Mouse (Mus musculus): ENCODE data around the gene Cic.
A peak's percentile ranks its signal among the peaks of the same experiment; 100 is the strongest.

Gene Cic

GRCm38 (mm10) chr7:25267301-25267750 lies at the start of gene Cic:
Cic (plus strand) TSS chr7:25267704.
- peak; percentile 99 for DNase-seq

DNA sequence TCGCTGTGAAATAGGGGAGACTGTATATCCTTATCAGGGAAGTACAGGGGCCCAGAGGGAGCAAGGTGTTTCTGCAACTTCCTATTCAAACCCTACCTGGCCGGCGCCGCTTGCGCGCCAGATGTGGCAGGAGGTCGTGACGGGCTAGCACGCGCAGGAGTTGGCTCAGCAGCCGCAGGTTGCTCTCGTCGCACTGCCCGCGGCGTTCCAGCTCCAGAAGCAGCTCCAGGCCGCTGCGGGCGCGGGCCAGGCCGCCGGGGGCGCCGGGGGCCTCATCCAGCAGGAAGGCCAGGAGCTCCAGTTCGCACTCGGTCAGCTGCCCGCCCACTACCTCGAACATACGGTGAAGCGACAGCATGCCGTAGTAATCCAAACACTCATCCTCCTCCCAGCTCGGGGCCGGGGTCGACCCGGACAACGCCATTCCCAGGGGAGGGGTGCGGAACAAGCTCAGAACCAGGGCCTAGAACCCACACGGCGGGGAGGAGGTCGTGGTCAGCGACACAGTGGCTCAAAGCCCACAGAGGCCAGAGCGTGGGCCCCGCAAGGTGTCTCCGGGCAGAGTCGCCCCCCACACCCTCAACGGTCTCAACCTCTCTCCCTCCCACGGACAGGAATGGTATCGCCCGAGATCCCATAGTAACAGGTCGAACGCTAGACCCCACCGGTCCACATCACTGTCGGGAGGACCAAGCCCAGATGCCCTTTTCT lies 48.6 kb upstream of the Cic start:
- peak; percentile 81 to 84 for DNase-seq

DNA sequence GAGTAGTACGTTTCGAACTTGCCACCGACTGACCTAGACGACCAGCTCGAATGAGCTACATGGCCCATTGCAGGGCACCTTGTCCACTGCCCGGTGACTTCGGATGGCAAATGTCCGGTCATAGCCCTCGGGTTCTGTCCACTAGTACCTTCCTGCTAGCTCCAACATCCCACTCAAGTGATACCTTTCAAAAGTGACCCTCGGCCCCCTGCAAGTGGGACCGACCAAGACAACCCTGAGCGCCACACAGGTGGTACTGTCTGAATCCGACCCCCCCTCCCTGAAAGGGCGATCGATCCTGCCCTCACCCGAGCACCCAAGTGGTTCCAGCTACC lies 48.1 kb upstream of the Cic start:
- DNase-seq: no peak

- DNase-seq: peak; percentile 96 to 97
Observed at GRCm38 (mm10) chr7:25219756-25220456, 47.6 kb upstream of the Cic start.

DNA sequence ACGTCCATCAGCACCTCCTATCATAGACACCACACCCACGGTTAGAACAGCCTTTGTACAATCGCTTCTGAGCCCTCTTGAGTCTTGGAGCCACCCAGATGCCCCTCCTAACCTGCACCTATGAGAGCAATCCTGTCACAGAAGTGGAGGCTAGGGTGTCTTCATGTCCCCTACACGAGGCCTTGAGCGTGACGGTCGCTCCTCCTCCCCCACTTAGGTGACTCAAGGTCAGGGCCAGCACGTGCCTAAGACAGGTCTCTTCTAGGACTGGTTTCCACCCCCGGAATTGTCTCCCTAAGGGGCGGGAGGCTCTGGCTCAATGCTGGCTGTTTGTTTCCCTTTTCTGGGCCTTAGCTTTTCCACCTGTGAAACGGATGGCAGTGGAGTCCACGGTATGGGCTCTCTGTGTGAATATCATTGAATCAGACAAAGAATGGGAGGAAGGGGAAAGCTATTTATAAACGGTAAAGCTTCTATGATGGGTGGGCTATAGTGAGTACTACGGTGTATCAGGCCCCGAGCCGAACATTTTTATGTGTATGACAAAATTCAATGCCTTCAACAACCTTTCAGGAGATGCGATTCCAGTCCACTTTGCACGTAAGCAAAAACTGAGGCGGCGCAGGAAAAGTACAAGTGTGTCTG lies 46.9 kb upstream of the Cic start, which contains the start of gene Dedd2:
TSS of gene Dedd2 (minus strand) at position 159 of the 645 bp plus-strand sequence.
- DNase-seq: peak in 1 of 2 experiments; percentile 38

GRCm38 (mm10) chr7:25221102-25221883 lies 46.2 kb upstream of the Cic start, which contains the start of gene Zfp526:
Zfp526 (plus strand) TSS chr7:25221425.
- peak; percentile 97 to 98 for DNase-seq

DNA sequence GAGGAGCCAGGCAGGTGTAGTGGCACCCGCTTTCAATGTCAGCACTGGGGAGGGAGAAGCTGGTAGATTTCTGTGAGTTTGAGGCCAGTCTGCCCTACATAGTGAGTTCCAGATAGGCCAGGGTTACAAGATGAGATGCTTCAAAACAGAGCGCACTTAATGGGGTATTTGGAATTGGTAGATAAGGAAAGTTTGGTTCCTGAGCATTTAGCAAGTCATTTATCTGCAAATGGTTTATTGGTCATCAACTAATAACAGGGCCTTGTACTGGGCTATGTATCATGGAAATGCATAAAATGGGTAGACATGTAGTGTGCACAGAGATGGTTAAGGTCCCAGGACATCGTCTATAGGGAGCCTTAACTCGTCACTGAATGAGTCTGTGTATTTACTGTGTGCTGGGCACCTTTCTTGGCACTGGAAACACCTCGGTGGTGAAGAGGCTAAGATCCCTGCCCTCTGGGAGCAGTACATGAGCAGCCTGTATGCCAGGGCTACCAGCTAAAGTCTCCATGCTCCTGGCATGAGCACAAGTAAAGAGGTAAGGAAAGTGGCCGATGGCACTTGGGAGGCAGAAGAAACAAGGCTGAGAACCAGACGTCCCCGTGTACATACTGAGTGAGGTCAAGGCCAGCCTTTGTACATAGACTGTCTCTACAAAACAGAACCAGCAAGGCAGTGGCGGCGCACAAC lies 45.1 kb upstream of the Cic start:
- DNase-seq: no peak

- DNase-seq: no peak
Observed at GRCm38 (mm10) chr7:25227523-25228300, 39.8 kb upstream of the Cic start.

DNA sequence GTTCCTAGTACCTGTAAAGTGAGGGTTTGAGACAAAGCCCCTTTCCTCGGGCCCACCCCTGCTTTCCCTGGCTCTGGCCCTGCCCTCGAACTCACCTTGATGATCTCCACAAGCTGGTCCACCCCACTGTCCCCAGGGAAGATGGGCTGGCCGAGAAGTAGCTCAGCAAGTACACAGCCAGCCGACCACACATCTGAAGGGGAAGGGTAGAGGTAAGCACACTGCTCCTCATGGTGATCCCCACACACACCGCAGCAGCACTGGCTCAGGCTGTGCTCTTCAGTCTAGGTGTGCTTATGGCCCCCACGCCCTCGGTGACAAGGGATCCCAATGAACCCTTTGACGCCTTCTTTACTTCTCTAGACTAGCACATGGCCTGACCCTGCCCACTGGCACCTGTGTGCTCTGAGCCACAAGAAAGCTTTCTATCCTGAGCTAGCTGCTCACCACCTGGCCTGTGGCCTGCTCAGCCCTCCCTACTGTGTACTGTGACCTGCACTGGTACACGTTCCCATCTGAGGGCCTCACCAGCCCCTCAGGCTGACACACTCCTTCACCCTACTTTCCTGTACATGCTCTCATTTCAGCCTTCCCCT lies 36.7 kb upstream of the Cic start:
- no peak for DNase-seq

- no peak for DNase-seq
Observed at GRCm38 (mm10) chr7:25232101-25232648, 35.3 kb upstream of the Cic start.

DNA sequence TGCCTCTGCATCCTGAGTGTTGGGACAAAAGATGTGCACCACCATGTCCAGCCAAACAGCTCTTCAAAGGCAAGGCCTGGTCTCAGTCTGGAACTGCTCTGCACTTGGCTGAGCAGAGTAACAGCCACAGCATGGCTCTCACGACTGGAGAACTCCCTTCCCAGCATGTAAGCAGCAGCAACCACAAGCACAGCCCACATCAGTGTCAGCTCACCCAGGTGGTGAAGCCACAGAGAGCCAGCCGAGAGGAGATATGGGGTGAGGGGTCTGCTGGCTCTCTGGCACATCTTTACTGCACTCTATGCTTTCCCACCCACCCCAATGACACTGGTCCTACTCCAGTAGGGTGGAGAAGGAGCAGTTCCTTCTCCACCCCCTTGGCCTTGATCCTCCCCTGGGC lies 34.4 kb upstream of the Cic start:
- no peak for DNase-seq

DNA sequence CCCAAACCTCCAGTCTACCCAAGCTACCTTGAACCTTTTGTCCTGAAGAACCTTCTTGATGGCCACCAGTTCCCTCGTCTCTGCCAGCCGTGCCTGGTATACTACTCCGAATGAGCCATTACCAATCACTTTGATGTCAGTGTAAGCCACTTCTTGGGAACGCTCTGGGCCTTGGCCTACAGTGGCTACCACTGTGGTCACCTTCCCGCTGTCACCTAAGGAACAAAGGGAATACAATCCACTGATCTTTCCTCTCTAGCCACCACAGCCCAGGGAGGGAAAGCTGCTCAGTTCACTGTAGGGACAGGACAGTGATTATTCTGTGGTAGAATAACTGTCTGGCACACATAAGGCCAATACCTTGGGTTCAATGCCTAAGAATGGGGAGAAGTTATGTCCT lies 32.0 kb upstream of the Cic start:
- peak in 1 of 2 experiments; percentile 8 for DNase-seq

DNA sequence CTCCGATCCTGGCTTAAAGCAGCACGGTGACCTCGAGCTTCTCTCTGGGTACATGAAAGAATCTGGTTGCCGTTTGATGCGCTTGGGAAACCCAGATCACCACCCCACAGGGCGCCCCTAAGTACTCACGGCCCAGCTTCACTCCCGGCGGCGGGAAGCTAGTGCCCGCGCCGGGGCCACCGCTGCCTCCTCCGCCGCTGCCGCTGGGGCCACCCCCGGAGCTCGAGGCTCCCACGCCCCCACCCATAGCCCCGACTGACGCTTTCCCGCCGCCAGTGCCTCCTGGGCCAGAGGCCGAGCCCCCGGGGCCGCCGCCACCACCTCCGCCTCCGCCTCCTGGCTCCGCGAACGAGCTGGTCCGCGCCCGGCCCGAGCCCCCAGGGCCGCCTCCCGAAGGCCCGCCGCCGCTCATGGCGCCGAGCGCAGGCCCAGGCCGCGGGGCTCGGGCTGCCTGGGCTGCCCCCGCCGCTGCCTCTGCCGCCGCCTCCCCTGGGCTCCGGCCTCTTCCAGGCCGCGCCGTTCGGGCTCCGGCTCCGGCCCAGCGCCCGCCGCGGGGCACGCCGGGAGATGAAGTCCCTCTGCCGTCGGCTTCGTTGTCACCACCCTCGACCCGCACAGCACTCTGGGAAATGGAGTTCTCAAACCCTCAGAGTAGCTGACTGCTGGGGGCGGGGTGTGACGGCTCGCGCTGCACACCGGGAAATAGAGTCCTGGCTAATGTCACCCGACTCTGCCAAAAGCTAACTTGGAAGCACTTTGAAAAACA lies 30.1 kb upstream of the Cic start, which contains the start of gene Gsk3a:
TSS of gene Gsk3a (minus strand) at position 603 of the 766 bp plus-strand sequence.
- DNase-seq: peak; percentile 99

DNA sequence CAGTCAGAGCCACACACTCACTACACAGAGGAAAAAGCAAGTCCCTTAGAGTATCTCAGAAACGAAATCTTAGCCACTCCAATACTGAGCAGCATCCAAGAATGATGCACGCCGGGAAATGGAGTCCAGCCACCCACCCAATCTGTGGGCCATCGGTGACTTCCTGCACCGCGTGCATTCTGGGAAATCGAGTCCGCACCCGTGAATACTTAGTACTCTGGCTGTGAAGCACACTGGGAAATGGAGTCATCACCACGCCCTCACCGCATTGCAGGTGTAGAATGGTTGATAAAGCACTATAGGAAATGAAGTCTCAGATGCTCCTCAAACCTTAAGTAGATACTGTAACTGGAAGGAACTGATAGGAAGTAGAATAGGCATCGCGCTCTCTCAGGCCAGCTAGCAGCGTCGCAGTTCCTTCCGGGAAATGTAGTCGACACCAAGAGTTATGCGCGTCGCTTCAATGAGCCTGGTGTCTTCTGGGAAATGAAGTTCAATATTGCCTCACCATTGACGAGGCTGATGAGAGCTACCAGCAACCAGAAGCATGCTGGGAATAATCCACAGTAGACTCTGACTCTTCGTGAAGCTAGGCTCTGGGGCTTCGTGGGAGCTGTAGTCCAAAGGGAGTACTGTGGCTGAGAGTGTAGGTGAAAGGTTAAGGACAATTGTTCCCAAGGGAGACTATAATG lies 29.3 kb upstream of the Cic start:
- DNase-seq: peak; percentile 93 to 95

GRCm38 (mm10) chr7:25238829-25239623 lies 28.5 kb upstream of the Cic start:
- peak; percentile 87 to 88 for DNase-seq

- no peak for DNase-seq
Observed at GRCm38 (mm10) chr7:25240631-25241030, 26.9 kb upstream of the Cic start.

DNA sequence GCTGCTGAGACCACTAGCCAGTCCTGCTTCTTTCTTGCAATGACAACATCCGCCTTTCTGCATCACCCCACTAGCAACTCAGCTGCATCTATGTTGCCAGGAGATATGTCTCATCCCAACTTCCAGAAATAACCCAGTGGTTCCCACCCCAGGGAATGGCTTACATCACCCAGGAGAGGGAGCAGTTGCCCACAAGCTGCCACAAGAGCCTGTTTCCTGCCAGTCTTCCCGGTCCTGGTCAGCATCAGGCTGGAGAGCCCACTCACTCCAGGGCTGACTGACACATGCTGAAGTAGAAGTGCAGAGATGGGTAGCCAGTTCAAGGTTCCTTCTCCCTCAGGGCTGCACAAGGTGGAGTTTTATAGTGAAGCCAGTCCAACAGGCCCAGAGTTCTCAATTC lies 26.4 kb upstream of the Cic start:
- DNase-seq: peak in 1 of 2 experiments; percentile 48

- no peak for DNase-seq
Observed at GRCm38 (mm10) chr7:25243361-25243760, 24.1 kb upstream of the Cic start.

All from cerebellum, postnatal 14 days (tissue).